Mouse (Mus musculus) spleen, postnatal 36 days (tissue): ENCODE measurements around the gene Gm19684.
"Not testable (repeated sequence)": the region's sequence is repeated elsewhere in the genome, so short reads cannot be mapped to it uniquely, and the experiment has no call there.

ENCODE experiments used
- DNase-seq, 2 experiments: peaks; one replicate each; pipeline ENCODE4 v3.0.0; 2022; ENCODE audit warnings: low spot score in 2 of 2, mixed read lengths in 1 of 2

Gm19684 gene

DNA sequence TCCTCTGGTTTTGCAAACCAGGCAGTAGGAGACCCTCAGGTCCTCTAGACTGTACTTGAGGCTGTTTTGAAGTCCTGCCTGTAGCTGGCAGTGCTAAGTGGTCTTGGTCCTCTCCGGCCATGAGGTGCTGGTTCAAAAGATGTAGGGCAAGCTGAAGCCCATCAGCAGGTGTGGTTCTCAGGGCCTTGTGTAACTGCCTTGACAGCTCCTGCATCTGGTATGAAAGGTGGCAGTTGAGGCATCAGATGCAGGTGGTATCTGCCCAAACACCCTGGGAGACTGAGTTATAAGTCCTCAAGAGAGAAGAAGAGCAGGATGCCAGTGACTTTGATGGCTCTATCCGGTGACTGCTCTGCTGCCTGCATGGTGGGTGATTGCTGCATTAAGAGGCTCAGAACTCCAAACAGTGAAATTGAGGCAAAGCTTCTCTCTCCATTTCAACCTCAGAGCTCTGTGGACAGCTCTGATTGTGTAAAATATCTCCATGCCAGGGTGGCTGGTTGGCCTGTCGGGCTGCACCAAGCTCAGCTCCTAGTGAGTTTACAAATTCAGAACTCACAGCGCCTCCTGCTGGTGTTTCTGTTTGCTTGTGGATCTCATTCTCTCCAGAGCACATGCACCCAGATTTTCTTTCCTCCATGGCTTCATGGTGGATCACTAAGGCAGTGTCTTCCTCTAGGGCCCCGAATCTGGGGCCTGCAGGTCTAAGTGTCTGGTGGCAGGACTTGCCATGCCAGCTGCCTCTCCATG, 10.2 kb downstream of the Gm19684 start:
- no peak for DNase-seq

DNA sequence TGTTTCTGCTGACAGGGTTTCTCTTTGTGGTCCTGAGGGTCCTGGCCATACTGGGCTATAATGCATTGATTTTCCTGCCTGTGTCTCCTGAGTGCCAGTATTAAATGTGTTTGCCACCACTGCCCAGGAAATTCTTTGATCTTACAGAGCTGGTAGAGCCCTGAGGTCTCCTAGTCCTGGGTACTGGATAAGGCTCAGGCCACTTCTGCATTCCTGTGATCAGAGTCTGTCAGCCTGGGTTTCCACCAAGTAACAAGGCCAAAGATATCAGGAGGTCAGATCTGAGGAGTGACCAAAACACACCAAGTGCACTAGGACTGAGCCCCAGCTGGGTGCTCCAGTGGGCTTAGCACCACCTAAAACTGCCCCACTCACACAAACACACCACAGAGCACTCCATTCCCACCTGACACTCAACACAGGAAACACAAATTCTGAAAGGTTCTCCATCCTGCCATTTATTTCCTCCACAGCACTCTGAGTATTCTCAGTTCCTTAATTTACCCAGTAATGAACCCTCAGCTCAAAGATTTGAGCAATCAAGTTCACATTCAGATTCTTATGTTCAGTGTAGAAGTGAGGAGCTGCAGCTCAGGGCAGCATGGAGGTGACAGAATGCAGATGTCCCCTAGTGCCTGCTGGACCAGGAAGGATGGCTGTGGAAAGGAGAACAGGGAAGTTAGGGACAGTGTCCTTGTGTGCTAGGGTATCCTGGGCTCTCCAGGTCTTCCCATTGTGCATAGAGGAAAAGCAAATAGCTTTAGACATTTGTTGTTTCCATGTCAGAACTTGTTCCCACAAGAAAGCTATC, 14.1 kb downstream of the Gm19684 start:
- DNase-seq, result peak in 1 of 2 experiments; percentile 28

DNA sequence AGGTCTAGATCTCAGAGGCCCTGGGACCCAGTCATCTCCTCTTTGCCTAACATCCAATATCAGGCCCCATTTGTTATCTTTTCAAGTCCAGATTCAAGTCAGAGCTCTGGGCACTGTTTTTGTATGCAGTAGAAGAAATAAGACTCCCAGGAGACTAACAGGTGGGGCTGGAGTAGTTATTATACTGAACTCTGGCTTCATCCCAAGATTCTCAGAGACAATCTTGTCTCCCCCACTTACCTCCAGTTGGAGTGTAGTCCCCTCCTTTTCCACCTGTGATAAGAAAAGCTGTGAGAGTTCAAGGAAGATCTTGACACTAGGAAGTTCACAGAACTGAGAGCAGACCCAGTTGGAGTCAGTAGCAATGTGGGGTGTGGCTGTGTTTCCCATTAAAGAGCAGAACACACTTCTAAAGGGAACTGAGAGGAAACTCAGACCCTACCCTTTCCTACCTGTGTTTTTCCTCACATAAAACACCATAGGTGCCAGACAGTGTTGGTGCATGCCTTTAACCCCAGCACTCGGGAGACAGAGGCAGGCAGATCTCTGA, 14.9 kb downstream of the Gm19684 start:
- not testable (repeated sequence) for DNase-seq

DNA sequence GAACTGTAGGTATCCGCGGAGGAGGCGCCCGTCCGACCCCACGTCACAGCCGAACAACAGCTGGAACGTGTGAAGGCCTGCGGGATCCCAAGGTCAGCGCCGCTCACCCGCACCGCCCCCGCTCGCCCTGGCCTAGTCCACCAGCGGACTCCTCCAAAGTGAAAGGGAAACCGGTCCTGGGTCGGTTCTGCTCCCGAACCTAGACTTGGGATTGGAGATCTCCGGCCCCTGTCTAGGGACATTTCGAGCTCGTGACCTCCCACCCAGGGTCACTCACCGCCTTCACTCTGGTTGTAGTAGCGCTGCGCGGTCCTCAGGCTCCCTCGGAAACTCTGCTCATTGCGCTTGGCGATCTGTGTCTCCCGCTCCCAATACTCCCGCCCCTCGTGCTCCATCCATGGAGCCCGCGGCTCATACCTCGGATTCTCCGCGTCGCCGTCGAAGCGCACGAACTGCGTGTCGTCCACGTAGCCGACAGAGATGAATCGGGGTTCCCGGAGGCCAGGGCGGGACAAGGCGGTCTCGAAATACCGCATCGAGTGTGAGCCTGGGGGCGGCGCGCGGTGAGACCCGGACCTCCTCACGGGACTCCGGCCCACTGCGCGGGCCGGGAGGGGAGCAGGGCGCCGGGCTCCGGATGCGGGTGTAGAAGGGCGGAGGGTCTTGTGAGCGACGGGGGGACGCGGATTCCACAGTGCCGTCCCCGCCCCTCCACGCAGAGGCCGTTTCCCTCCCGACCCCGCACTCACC, 23.8 kb downstream of the Gm19684 start:
- DNase-seq, result no peak

DNA sequence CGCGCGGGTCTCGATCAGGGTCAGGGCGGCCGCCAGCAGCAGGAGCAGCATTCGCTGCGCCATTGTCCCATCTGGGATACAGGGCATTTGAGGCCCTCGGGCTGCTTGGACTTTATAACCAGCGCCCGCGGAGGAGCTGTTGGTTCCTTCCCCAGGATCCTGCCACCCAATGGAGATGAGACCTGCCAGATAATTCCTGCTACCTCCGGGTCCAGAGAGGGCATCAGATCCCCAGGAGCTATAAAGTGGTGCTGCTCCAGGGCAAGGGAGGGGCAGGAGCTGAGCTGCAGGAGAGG, 24.3 kb downstream of the Gm19684 start:
- not testable (repeated sequence) for DNase-seq

DNA sequence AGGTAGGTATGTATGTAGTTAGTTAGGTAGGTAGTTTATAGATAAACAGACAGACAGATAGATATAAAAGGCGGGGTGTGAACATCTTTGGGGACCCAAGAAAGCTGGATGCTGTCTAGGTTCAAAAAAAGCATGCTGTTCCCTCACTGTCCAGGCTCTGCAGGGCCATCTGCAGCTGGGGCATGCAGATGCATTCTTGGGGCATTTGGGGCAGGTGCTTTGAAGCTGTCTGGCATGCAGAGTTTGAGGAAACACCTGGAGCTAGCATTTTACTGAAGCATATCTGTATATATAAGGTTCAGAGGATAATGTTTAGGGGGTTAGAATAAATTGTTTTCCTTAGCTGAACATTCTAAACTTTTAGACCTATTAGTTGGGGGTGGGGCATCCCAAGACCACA, 25.5 kb downstream of the Gm19684 start:
- not testable (repeated sequence) for DNase-seq

DNA sequence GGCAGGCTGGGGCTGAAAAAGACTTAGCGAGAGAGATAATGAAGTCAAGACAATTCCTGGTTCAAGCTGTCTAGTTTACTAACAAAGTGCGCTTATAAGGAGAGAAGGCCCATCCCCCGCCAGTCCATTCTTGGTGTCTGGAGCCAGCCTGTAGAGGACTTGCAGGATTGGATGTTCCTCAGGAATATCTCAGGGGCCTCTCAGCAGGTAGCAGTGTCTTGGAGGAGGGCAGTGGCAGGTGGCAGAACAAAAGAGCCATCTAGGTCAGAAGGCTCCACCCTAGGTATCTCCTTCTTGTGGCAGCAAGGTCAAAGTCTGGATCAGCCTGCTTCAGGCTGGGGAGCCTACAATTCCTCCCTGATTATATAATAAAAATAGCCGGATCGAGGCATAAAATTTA, 27.0 kb downstream of the Gm19684 start:
- DNase-seq, result not testable (repeated sequence)

DNA sequence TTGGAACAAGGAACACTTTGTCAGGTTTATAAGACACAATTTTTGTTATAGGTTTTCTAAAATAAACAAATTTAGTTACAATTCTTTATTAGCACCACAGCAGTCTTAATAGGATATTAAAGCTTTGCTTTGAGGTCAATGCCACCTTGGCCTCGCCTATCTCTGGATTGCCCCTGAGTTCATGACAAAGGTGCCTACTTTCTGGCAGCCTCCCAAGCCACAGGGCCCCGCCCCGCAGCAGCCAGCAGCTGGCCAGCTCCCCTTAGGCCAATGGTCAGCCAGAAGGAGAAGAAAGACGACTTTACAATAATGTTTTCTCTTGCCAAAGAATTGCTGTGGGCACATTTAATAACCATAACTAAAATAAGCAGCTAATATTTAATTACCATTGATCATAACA, 29.7 kb downstream of the Gm19684 start:
- not testable (repeated sequence) for DNase-seq

DNA sequence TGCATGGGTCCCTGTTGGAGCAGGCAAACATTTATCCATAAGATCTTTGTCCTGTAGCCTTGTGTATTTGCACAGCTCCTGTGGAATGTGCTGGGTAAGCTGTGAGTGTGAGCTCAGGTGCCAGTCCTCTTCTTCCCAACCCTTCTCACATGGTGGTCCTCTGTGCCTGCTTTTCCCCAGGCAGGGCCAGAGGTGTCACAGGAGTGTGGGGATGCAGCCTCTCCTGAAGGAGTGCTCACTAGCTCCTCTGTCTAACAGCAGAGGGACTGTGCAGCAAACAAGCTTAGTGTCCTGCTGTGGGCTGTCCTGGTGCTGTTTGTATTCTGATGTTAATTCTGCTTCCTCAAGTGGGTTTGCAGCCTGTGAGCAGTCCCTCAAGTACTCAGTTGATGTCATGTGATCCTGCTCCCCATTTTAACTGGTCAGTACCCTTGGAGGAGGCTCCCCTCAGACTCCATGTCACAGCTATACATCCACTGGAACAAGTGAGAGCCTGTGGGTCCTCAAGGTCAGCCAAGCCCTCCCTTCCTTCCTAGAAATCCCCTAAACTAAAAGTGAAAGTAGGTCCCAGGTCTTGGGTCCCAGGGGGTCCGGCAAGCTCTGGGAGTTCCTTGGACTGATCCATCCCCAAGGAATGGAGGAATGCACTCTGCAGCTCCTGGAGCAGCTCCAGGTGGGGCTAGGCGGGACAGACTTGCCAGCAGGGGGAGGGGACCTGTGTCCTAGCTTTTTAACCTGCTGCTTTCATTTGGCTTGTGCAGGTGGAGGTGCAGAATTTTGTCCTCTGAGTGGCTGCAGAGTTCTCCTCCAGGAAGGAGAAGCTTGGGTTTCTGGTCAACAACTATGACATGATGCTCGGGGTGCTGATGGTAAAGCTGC, 33.0 kb downstream of the Gm19684 start:
- DNase-seq, result no peak

DNA sequence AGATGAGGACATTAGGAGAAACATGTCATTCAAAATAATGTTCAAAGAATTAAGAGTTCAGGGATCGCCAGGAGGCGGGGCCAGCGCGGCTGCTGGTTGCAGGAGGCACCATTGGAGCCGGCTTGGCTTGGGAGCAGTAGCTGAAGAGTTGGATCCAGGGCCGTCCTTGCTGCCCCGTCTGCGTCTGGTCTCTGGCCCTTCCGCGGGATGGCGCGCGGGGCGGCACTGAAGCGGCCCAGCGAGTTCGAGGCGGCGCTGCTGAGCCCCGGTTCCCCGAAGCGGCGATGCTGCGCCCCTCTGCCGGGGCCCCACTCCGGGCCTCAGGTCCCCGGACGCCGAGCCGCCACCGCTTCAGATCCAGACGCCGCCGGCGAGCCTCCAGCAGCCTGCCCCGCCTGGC, 36.3 kb downstream of the Gm19684 start:
- not testable (repeated sequence) for DNase-seq

DNA sequence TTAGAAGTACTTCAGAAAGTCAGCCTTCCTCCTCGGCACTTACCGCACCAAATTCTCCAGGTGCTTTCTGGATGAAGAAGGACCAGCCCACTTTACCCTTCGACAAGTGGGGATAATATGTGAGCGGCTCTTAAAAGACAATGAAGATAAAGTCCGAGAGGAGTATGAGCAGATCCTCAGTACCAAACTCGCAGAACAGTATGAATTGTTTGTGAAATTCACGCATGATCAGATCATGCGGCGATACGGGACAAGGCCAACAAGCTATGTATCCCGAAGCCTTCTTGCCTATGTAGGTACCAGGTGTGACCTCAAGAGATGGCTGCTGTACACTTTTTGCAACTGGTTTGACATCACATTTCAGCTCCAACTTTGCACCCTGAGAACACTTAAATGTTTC, 36.8 kb downstream of the Gm19684 start:
- not testable (repeated sequence) for DNase-seq

DNA sequence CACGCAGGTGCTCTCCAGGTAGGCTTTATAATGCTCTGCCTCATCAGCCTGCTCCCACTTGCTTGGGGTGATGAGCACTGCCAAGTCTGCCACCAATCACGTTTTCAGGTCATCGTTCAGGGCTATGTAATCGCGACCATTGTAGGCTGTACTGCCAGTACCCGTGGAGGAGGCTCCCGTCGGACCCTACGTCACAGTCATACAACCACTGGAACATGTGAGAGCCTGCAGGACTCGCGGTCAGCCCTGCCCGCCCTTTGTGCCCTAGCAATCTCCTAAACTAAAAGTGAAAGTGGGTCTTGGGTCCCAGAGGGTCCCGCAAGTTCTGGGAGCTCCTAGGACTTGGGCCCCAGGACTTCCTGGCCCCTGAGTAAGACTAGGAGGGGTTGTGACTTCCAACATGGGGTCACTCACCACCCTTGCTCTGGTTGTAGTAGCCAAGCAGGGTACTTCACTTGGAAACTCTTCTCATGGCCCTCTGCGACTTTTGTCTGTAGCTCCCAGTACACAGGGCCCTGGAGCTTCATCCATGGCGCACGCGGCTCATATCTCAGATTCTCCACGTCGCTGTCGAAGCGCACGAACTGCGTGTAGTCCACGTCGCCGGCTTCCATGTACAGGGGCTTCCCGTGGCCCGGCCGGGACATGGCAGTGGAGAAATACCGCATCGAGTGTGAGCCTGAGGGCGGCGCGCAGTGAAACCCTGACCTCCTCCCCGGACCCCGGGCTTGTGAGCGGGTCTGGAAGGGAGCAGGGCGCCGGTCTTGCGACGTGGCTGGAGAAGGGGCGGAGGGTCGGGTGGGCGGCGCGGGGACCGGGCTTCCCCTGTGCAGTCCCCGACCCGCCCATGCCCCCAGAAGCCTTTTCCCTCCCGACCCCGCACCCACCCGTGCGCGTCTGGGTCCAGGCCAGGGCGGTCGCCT, 39.9 kb downstream of the Gm19684 start:
- DNase-seq, result no peak

DNA sequence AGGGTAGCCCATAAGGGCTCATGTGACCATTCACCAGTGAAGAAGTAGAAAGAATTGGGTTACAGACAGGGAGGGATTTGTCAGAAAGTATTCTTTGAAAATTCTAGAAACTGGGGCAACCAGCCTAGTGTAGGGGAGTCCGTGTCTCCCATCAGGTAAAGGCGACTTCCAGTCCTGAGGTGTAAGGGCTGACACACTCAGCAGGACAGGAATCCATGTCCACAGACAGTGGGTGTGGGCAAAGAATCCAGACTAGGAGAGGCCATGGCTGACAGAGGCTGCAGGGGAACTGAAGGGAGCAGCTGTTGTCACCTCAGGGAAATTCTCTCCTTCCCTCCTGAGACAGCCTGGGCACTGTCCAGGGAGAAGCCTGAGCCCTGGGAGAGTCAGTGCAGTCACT, 45.4 kb downstream of the Gm19684 start:
- not testable (repeated sequence) for DNase-seq

DNA sequence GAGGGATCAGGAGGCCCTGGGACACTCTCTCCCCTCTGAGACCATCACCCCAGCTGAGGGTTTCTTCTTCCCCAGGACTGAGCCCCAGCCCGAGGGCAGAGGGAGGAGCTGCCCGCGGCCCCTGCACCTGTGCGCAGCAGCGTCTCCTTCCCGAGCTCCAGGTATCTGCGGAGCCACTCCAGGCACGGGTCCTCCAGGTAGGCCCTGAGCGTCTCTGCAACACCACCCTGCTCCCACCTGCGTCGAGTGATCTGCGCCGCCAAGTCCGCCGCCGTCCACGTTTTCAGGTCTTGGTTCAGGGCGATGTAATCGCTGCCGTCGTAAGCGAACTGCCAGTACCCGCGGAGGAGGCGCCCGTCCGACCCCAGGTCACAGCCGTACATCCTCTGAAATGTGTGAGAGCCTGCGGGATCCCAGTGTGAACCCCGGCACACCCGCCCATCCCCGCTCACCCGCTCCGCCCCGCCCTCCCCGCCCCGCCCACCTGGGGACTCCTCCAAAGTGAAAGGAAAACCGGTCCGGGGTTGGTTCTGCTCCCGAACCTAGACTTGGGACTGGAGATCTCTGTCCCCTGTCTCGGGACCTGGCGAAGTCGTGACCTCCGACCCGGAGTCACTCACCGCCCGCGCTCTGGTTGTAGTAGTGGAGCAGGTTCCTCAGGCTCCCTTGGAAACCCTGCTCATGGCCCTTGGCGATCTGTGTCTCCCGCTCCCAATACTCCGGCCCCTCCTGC, 46.0 kb downstream of the Gm19684 start:
- DNase-seq, result no peak

DNA sequence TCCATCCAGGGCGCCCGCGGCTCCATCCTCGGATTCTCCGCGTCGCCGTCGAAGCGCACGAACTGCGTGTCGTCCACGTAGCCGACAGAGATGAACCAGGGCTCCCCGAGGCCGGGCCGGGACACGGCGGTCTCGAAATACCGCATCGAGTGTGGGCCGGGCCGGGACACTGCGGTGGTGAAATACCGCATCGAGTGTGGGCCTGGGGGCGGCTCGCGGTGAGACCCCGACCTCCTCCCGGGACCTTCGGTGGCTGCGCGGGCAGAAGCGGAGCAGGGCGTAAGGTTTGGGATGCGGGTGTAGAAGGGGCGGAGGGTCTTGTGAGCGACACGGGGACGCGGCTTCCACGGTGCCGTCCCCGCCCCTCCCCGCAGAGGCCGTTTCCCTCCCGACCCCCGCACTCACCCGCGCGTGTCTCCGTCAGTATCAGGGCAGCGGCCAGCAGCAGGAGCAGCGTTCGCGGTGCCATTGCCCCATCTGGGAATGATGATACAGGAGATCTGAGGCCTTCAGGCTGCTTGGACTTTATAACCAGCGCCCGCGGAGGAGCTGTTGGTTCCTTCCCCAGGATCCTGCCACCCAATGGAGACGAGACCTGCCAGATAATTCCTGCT, 46.7 kb downstream of the Gm19684 start, which contains the start of gene Gm8909:
TSS of gene Gm8909 (minus strand) at position 499 of the 614 bp plus-strand sequence.
- no peak for DNase-seq

DNA sequence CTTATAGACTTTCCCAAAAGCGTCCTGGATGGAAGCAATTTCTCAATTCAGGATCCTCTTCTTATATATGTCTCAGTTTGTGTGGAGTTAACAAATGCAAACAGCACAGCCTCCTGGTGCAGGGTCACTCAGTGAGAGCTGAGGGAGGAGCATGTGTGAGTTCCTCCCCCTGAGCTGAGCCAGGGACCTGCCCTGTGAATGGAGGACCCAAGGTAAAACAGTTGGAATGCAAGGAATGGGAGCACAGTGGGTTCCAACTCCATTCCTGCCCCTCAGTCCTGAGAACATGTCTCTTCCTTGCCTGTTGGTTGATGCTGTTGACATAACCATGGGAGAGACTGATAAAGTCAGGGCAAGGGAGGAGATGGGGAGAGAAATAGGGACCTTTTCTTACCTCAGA, 47.6 kb downstream of the Gm19684 start:
- not testable (repeated sequence) for DNase-seq

DNA sequence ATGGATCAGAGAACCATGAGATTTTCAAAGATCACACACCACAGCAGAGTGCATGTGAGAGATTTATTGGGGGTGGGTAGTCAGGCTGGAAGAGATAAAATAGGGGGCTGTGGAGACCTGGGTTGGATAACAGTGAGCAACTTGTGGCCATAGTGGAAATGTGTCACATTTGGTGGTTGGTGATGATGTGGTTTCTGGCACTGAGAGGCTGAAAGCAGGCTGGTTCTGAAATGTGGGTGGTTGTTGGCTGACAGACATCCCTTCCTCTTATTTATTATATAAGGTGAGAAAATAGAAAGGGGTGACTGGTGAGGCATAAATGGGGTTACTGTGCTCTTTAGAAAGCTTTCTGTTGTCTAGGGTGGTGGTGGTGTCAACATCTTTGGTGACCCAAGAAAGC, 48.3 kb downstream of the Gm19684 start:
- no peak for DNase-seq

DNA sequence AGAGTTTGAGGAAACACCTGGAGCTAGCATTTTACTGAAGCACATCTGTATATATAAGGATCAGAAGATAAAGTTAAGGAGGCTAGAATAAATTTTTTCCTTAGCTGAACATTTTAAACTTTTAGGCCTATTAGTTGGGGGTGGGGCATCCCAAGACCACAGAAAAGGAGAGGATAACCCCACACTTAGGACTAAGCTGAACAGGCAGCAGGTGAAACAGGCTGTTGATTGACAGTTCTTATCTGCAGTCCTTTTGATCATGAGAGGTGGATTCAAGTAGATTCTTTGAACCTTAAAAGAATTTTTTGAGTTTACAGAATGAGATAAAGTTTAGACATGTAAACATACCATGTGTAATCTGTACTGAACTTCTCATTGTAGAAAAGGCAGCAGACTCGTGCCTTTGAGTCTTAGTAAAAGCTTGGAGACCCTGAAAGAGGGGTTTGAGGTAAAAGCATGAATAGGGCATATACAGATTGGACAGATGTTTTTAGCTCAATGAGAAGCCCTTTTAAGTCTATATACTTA, 48.9 kb downstream of the Gm19684 start:
- no peak for DNase-seq

DNA sequence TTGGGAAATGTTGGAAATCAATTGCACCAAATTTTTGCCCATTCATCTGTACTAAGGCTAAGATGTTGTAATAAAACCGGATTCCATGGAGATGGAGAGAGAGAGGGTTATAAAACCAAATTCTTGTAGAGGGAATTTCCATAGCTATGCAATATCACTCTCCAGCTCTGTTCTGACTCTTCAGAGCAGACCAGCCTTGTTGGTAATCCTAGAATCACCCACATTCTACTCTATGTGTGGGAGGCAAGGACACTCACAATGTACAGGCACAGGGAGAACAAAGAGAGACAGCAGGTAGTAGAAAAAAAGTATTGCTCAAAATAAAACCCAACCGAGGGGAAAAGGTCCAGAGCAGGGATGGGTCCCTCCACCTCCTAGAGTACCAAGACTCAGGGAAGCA, 54.7 kb downstream of the Gm19684 start:
- not testable (repeated sequence) for DNase-seq
